Mouse (Mus musculus): ENCODE measurements around the gene Crat. TPM values are rescaled to one million over a fixed set of nuclear protein-coding genes. Genes with fewer than 3 reads are reported as not detected.
A peak's percentile ranks its signal among the peaks of the same experiment; 100 is the strongest.

Crat gene
- polyA plus RNA-seq, 1 experiment: 44.7 TPM

DNA sequence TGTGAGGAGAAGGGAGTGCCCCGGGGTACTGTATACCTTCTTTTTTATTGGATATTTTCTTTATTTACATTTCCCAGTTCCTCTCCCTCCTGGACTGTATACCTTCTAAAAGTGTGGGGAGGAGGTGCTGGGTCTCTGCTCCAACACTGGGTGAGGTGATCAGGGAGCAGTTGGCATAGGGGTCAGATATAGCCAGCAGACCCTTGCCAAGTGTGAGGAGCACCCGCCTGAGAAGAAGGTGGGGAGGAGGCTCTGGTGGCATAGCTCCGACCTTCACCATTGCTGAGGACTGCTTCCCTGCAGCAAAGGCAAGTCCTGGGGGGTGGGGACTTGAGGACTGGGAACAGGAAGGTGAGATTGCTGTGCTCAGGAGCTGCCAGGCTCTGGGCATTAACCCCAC, 35.9 kb upstream of the Crat start:
- TF ChIP-seq POLR2A (IDR thresholded peaks at IDR 0.05; ENCODE audit: extremely low read depth, insufficient read depth, low read length) (no peak), CTCF (IDR thresholded peaks at IDR 0.05; ENCODE audit: extremely low read depth, insufficient read depth, low read length) (no peak)
- Histone ChIP-seq H3K4me3 (ENCODE audit: insufficient read depth, low read length) (no peak overlapping the region), H3K4me1 (ENCODE audit: control insufficient read depth, insufficient read depth, low read length) (no peaks in the 10 kb centered on the region), H3K27ac (ENCODE audit: insufficient read depth, low read length) (no peak overlapping the region)

DNA sequence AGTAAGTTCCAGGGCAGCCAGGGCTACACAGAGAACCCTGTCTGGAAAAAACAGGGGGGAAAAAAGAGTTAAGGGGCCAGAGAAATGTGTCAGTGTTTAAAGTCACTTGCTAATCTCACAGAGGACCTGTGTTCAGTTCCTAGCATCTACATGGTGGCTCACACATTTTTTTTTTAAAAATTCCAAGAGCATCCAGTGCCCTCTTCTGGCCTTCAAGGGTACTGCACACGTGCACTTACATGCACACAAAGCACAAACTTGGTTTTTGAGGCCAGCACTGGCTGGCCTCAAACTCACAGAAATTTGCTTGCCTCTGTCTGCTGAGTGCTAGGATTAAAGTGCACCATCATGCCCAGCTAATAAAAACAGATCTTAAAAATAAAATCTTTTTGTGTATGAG, 34.9 kb upstream of the Crat start:
- no peak for TF ChIP-seq POLR2A (IDR thresholded peaks at IDR 0.05; ENCODE audit: extremely low read depth, insufficient read depth, low read length)
- 0 out of 2 replicates have a peak, but pooled peaks have one; percentile 24 for TF ChIP-seq CTCF (IDR thresholded peaks at IDR 0.05; ENCODE audit: extremely low read depth, insufficient read depth, low read length)
- no peak overlapping the region for H3K4me3 ChIP-seq (ENCODE audit: insufficient read depth, low read length)
- H3K27ac ChIP-seq (ENCODE audit: insufficient read depth, low read length): no peak overlapping the region
- H3K4me1 ChIP-seq (ENCODE audit: control insufficient read depth, insufficient read depth, low read length): no peaks in the 10 kb centered on the region

DNA sequence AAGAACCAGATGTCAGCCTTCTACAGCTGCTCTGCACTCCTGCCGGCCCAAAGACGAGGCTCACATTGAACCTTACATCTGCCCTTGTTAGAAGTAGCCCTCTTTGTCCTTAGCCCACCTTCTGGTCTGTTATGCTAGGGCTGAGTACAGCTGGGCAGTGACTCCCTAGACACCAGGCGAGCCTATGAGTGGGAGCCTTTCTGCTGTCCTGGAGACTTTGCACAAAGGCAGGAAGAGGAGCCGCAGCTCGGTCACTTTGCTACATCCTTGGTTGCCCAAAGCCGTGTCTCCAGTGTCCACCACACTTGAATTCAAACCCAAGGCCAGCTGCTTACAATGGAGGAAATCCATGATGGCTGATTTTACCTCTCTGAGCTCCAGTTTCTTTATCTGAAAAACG, 32.8 kb upstream of the Crat start:
- Histone ChIP-seq H3K4me3 (ENCODE audit: insufficient read depth, low read length) (no peak overlapping the region), H3K27ac (ENCODE audit: insufficient read depth, low read length) (no peak overlapping the region), H3K4me1 (ENCODE audit: control insufficient read depth, insufficient read depth, low read length) (no peaks in the 10 kb centered on the region)
- no peak for TF ChIP-seq POLR2A (IDR thresholded peaks at IDR 0.05; ENCODE audit: extremely low read depth, insufficient read depth, low read length)
- no peak for TF ChIP-seq CTCF (IDR thresholded peaks at IDR 0.05; ENCODE audit: extremely low read depth, insufficient read depth, low read length)

DNA sequence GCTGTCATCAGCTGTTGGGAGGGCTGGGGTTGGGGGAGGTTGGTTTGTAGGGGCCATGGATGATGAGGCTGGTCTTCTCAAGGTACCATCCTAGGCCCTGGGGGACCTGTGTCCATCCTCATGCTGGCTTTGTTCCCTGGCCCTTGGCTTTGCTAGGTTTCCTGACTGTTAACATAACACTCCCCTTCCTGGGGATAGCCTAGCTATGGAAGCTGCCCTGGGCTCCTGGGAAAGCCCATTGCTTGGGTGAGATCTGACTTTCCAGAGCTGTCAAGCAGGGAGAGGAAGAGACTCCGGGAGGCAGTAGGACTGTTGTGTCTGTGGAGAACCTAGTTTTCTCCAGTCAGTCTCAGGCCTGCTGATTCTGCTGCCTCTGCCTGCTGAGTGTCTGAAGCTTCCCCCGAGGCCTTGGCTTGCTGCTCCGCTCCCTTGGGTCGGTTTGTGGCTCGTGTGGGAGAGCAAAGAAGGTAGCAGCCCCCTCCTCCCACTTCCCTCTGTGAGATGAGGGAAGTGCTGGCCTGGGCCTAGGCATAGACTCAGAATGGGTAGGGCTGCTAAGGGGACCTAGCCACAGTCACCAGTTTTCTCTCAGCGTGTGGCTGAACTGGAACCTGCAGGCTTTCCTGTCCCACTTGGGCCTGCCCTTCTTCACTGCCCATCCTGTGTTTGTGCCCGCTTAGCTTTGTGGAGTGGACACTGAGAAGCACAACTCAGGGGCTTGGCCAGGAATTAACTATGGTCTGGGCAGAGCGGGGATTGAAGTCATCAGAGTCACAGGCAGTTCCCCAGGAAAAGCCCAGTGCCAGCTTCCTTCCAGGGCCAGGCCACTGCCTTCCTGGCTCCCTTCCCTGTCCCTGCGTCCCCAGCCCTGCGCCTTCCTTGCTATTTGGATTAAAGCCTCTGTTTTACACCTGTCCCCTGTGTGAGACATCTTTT, 31.5 kb upstream of the Crat start:
- Histone ChIP-seq H3K4me3 (ENCODE audit: insufficient read depth, low read length) (no peak overlapping the region), H3K27ac (ENCODE audit: insufficient read depth, low read length) (peak overlapping the region; percentile 44; the same call in 1 of the 2 replicates), H3K4me1 (ENCODE audit: control insufficient read depth, insufficient read depth, low read length) (peaks cover 7% of the 10 kb centered on the region)
- TF ChIP-seq CTCF (IDR thresholded peaks at IDR 0.05; ENCODE audit: extremely low read depth, insufficient read depth, low read length): no peak
- TF ChIP-seq POLR2A (IDR thresholded peaks at IDR 0.05; ENCODE audit: extremely low read depth, insufficient read depth, low read length): no peak

DNA sequence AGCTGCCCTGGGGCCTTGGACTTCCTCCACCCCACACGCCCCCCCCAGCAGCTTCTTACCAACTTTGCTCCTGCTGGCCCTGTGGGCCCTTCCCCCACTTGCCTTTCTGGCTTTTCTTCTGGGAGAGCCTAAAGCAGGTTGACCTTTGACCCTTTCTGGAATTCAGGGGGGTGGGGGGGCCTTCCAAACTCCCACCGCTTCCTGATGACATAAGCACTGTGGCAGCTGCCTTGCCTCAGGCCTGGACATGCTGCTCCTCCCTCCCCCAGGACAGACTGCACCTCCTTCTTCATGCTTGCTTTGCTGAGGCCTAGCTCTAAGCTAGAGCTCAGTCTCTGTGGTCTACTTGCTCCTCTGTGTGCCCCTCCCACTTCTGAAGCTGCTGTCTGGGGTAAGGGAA, 29.7 kb upstream of the Crat start:
- no peak overlapping the region for H3K27ac ChIP-seq (ENCODE audit: insufficient read depth, low read length)
- H3K4me3 ChIP-seq (ENCODE audit: insufficient read depth, low read length): no peak overlapping the region
- TF ChIP-seq POLR2A (IDR thresholded peaks at IDR 0.05; ENCODE audit: extremely low read depth, insufficient read depth, low read length) (no peak), CTCF (IDR thresholded peaks at IDR 0.05; ENCODE audit: extremely low read depth, insufficient read depth, low read length) (no peak)
- peaks cover 14% of the 10 kb centered on the region for H3K4me1 ChIP-seq (ENCODE audit: control insufficient read depth, insufficient read depth, low read length)

DNA sequence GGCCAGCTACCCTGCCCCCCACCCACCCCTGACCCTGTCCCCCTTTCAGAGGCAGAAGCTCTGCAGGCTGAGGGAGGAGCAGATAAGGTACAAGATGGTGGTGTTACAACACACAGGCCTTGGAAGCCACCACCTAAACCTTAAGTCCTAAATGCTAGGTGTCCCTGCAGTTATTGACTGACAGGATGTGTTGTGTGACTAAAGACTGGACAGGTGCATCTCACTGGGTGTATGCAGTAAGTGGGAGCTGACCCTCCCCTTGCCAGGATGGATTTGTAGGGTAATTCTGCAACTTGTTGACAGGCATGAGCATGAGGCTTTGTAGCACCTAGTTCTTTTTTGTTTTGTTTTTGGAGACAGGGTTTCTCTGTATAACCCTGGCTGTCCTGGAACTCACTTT, 28.8 kb upstream of the Crat start:
- Histone ChIP-seq H3K27ac (ENCODE audit: insufficient read depth, low read length) (no peak overlapping the region), H3K4me1 (ENCODE audit: control insufficient read depth, insufficient read depth, low read length) (peaks cover 14% of the 10 kb centered on the region), H3K4me3 (ENCODE audit: insufficient read depth, low read length) (no peak overlapping the region)
- TF ChIP-seq CTCF (IDR thresholded peaks at IDR 0.05; ENCODE audit: extremely low read depth, insufficient read depth, low read length) (no peak), POLR2A (IDR thresholded peaks at IDR 0.05; ENCODE audit: extremely low read depth, insufficient read depth, low read length) (no peak)

DNA sequence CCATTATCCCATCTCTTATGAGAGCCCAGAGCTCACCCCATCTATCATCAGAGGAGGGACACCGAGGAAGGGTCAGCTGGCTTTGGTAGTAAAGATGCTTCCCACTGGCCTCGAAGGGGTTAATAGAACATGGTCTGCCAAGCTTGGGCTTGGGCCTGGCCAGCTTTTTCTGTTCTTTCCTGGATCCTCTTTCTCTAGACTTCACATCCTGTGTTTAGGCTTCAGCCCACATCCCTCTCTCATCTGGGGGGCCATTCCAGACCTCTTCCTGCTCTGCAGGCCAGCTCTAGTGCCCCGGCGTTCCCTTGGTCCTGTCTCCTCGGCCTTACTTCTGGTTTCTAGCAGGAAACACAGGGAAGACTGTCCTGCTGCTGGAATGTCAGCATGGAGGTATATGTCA, 28.4 kb upstream of the Crat start:
- H3K4me3 ChIP-seq (ENCODE audit: insufficient read depth, low read length): no peak overlapping the region
- H3K4me1 ChIP-seq (ENCODE audit: control insufficient read depth, insufficient read depth, low read length): peaks cover 14% of the 10 kb centered on the region
- H3K27ac ChIP-seq (ENCODE audit: insufficient read depth, low read length): no peak overlapping the region
- no peak for TF ChIP-seq POLR2A (IDR thresholded peaks at IDR 0.05; ENCODE audit: extremely low read depth, insufficient read depth, low read length)
- no peak for TF ChIP-seq CTCF (IDR thresholded peaks at IDR 0.05; ENCODE audit: extremely low read depth, insufficient read depth, low read length)

DNA sequence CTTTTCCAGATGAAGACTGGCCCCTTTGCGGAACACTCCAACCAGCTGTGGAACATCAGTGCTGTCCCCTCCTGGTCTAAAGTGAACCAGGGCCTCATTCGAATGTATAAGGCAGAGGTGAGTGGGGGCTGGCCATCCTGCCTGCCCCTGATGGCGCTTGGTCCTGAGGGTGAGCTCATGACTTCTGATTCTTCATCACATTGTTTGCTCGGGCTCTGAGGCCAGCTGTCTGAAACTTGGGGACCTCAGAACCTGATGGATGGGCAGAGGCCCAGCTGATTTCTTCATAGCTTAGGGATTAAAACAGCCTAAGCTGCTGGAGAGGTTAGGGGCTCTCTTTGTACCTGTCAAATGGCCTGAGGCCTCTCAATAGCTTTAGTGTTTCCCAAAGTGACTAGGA, 27.7 kb upstream of the Crat start:
- peak overlapping the region; percentile 97; the same call in 1 of the 2 replicates for H3K27ac ChIP-seq (ENCODE audit: insufficient read depth, low read length)
- H3K4me3 ChIP-seq (ENCODE audit: insufficient read depth, low read length): no peak overlapping the region
- peaks cover 14% of the 10 kb centered on the region for H3K4me1 ChIP-seq (ENCODE audit: control insufficient read depth, insufficient read depth, low read length)
- no peak for TF ChIP-seq CTCF (IDR thresholded peaks at IDR 0.05; ENCODE audit: extremely low read depth, insufficient read depth, low read length)
- TF ChIP-seq POLR2A (IDR thresholded peaks at IDR 0.05; ENCODE audit: extremely low read depth, insufficient read depth, low read length): no peak

DNA sequence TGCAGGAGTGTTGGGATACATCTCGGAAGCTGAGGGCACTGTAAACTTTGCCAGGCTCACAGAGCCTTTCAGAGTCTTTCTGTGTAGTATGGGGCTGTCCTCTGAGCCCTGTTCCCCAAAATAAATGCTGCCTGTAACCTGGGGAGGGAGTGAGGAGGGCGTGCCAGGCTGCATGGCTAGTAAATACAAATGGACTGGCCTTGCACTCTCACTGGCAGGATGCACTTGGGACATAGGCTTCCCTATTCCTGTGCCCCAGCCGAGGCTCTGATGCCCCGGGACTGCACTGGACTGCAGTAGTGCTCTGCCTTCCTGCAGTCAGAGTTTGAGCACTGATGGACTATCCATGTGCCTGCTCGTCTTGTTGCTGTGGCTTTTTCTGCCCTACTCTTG, 26.9 kb upstream of the Crat start:
- Histone ChIP-seq H3K4me3 (ENCODE audit: insufficient read depth, low read length) (no peak overlapping the region), H3K4me1 (ENCODE audit: control insufficient read depth, insufficient read depth, low read length) (peaks cover 14% of the 10 kb centered on the region), H3K27ac (ENCODE audit: insufficient read depth, low read length) (peak overlapping the region; percentile 97)
- TF ChIP-seq POLR2A (IDR thresholded peaks at IDR 0.05; ENCODE audit: extremely low read depth, insufficient read depth, low read length) (no peak), CTCF (IDR thresholded peaks at IDR 0.05; ENCODE audit: extremely low read depth, insufficient read depth, low read length) (no peak)
